Mouse (Mus musculus) midbrain, embryonic 16.5 days (tissue): Measurements from ENCODE around the gene Iffo1. TPM values are rescaled to one million over a fixed set of nuclear protein-coding genes. Genes with fewer than 3 reads are reported as not detected.
A peak's percentile ranks its signal among the peaks of the same experiment; 100 is the strongest.

Experiments used
- ATAC-seq: fragments of 200-750 bp; cut with Nextera tagmentation; 2 replicates; pipeline ENCODE4 v1.8.0; 2017; ENCODE audit warnings: moderate TSS enrichment
- H3K27ac ChIP-seq: fragments of 300-500 bp; sonication (generic); 2 replicates; pipeline ENCODE4 v1.5.1; 2014; ENCODE audit warnings: mild to moderate bottlenecking, low read length, mixed read lengths
- H3K27me3 ChIP-seq: fragments of 300-500 bp; sonication (generic); 2 replicates; pipeline ENCODE4 v1.6.1; 2014; ENCODE audit warnings: low read depth, low read length, mixed read lengths; ENCODE audit not compliant: control insufficient read depth, insufficient read depth
- H3K36me3 ChIP-seq: fragments of 300-500 bp; sonication (generic); 2 replicates; pipeline ENCODE4 v1.6.1; 2014; ENCODE audit warnings: mild to moderate bottlenecking, low read length, moderate library complexity, mixed read lengths; ENCODE audit not compliant: control insufficient read depth, insufficient read depth
- H3K4me1 ChIP-seq: fragments of 300-500 bp; sonication (generic); 2 replicates; pipeline ENCODE4 v1.6.1; 2014; ENCODE audit warnings: mild to moderate bottlenecking, low read length, mixed read lengths; ENCODE audit not compliant: control insufficient read depth, insufficient read depth
- H3K4me2 ChIP-seq: fragments of 300-500 bp; sonication (generic); 2 replicates; pipeline ENCODE4 v1.6.1; 2014; ENCODE audit warnings: mild to moderate bottlenecking, low read length, mixed read lengths
- H3K4me3 ChIP-seq: fragments of 300-500 bp; sonication (generic); 2 replicates; pipeline ENCODE4 v1.5.1; 2014; ENCODE audit warnings: low read depth, mild to moderate bottlenecking, low read length, moderate library complexity, mixed read lengths
- H3K9ac ChIP-seq: fragments of 300-500 bp; sonication (generic); 2 replicates; pipeline ENCODE4 v1.6.1; 2014; ENCODE audit warnings: low read depth, low read length, mixed read lengths
- H3K9me3 ChIP-seq: fragments of 300-500 bp; sonication (generic); replicated peaks from 2 replicates; pipeline ENCODE4 v1.6.1; 2014; ENCODE audit warnings: mild to moderate bottlenecking, low read length, mixed read lengths; ENCODE audit not compliant: control insufficient read depth, poor library complexity, severe bottlenecking
- WGBS: fragments of 180-500 bp; shearing (Covaris S2); extraction: QIAGEN DNeasy Blood & Tissue Kit; methylation state at CpG from one replicate; pipeline ENCODE4 v1.1.7; 2014; 5-methylcytosine and 5-hydroxymethylcytosine counted together
- microRNA-seq: library from miRNA; unstranded; fragments of <30 nt; microRNA quantifications from one replicate; pipeline ENCODE4, GENCODE M21; 2017
- polyA plus RNA-seq: library from polyadenylated mRNA; unstranded; fragments of >200 nt; fragmentation: Nextera tagmentation; extraction: Ambion mirVana; gene quantifications from 2 replicates; pipeline ENCODE4 v1.2.1, GENCODE M21; 2015

Iffo1 gene
- polyA plus RNA-seq, 1 experiment from 2014 or later, result 21.1 TPM

- peak overlapping the region; percentile 82 for H3K9ac ChIP-seq
- H3K4me1 ChIP-seq, result peaks cover 14% of the 10 kb centered on the region
- no peaks in the 10 kb centered on the region for H3K9me3 ChIP-seq
- no peaks in the 10 kb centered on the region for H3K27me3 ChIP-seq
- peak overlapping the region; percentile 100 for H3K27ac ChIP-seq
- H3K4me3 ChIP-seq, result peak overlapping the region; percentile 77
- H3K4me2 ChIP-seq, result peak overlapping the region; percentile 93
- peak; percentile 96 for ATAC-seq
- under 1% methylated on average over 34 of the region's 34 CpGs for WGBS
- peaks cover 6% of the 10 kb centered on the region; the same call in 1 of the 2 replicates for H3K36me3 ChIP-seq
Measured at GRCm38 (mm10) chr6:125192016-125192714, 47.1 kb downstream of the Iffo1 start.

- ATAC-seq, result no peak
- H3K9me3 ChIP-seq, result no peaks in the 10 kb centered on the region
- H3K4me1 ChIP-seq, result peaks cover 14% of the 10 kb centered on the region
- H3K4me2 ChIP-seq, result peak overlapping the region; percentile 93
- WGBS, result 44% methylated on average over 5 of the region's 5 CpGs
- H3K27ac ChIP-seq, result peak overlapping the region; percentile 100
- H3K36me3 ChIP-seq, result peaks cover 6% of the 10 kb centered on the region; the same call in 1 of the 2 replicates
- peak overlapping the region; percentile 77 for H3K4me3 ChIP-seq
- H3K27me3 ChIP-seq, result no peaks in the 10 kb centered on the region
- H3K9ac ChIP-seq, result peak overlapping the region; percentile 82
Measured at GRCm38 (mm10) chr6:125192841-125193240, 47.8 kb downstream of the Iffo1 start.

DNA sequence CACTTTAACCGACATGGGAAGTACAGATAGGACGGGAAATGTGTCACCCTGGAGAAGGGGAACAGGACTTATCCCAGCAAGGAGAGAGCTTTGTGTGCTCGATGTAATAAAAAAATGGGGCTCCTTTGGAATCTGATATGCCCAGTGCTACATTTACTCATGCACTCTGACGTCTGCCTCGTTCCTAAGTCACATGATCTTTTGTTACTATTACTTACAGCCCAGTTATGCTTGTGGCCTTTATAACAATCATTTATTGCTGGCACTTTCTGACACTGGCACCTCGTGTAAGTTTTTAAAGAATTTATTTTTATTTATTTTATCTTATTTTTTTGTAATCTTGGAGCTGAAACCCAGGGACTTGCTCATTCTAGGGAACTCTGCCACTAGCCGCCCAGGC, 48.3 kb downstream of the Iffo1 start:
- peaks cover 8% of the 10 kb centered on the region; the same call in 1 of the 2 replicates for H3K36me3 ChIP-seq
- H3K27ac ChIP-seq, result no peak overlapping the region
- no peaks in the 10 kb centered on the region for H3K27me3 ChIP-seq
- ATAC-seq, result no peak
- no peak overlapping the region for H3K9ac ChIP-seq
- 82% methylated on average over 7 of the region's 7 CpGs for WGBS
- H3K4me1 ChIP-seq, result peaks cover 14% of the 10 kb centered on the region
- no peaks in the 10 kb centered on the region for H3K9me3 ChIP-seq
- no peak overlapping the region for H3K4me2 ChIP-seq
- no peak overlapping the region for H3K4me3 ChIP-seq

- H3K27me3 ChIP-seq, result no peaks in the 10 kb centered on the region
- no peaks in the 10 kb centered on the region for H3K9me3 ChIP-seq
- H3K36me3 ChIP-seq, result peaks cover 4% of the 10 kb centered on the region; the same call in 1 of the 2 replicates
- no peak overlapping the region for H3K4me3 ChIP-seq
- no peak overlapping the region for H3K4me2 ChIP-seq
- H3K4me1 ChIP-seq, result peaks cover 11% of the 10 kb centered on the region
- no peak overlapping the region for H3K27ac ChIP-seq
- ATAC-seq, result no peak
- 17% methylated on average over 1 of the region's 1 CpGs for WGBS
- no peak overlapping the region for H3K9ac ChIP-seq
Measured at GRCm38 (mm10) chr6:125195541-125196075, 50.6 kb downstream of the Iffo1 start.

DNA sequence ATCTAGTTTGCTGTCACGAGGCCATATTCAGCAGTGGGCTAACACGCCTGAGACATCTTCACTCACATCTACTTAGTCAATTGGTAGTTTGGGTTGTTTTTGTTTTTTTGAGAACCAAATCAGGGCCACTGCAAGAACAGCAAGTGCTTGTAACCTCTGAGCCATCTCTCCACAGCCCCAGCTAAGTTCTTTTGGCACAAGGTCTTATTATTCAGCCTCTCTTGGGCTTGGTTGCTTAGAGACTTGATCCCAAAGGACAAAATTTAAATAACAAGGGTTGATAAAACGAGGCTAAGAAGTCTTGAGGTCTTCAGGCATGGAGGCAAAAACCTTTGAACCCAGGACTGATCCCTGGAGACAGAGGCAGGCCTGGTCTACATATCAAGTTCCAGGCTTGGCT, 51.3 kb downstream of the Iffo1 start:
- no peaks in the 10 kb centered on the region for H3K27me3 ChIP-seq
- ATAC-seq, result no peak
- no peak overlapping the region for H3K4me2 ChIP-seq
- peaks cover 4% of the 10 kb centered on the region; the same call in 1 of the 2 replicates for H3K36me3 ChIP-seq
- WGBS, result 25% methylated on average over 3 of the region's 3 CpGs
- no peak overlapping the region for H3K9ac ChIP-seq
- H3K4me1 ChIP-seq, result peaks cover 9% of the 10 kb centered on the region
- no peak overlapping the region for H3K4me3 ChIP-seq
- H3K9me3 ChIP-seq, result no peaks in the 10 kb centered on the region
- H3K27ac ChIP-seq, result no peak overlapping the region

- H3K27me3 ChIP-seq, result no peaks in the 10 kb centered on the region
- H3K9ac ChIP-seq, result no peak overlapping the region
- no peaks in the 10 kb centered on the region for H3K9me3 ChIP-seq
- WGBS, result 82% methylated on average over 5 of the region's 5 CpGs
- H3K27ac ChIP-seq, result no peak overlapping the region
- H3K4me1 ChIP-seq, result peaks cover 9% of the 10 kb centered on the region
- peaks cover 4% of the 10 kb centered on the region; the same call in 1 of the 2 replicates for H3K36me3 ChIP-seq
- ATAC-seq, result no peak
- no peak overlapping the region for H3K4me3 ChIP-seq
- H3K4me2 ChIP-seq, result no peak overlapping the region
Measured at GRCm38 (mm10) chr6:125197166-125197565, 52.1 kb downstream of the Iffo1 start.

- Histone ChIP-seq H3K4me2 (no peak overlapping the region), H3K4me1 (no peaks in the 10 kb centered on the region), H3K4me3 (no peak overlapping the region), H3K36me3 (no peaks in the 10 kb centered on the region), H3K27me3 (peaks cover 5% of the 10 kb centered on the region; the same call in 1 of the 2 replicates), H3K9ac (no peak overlapping the region), H3K27ac (no peak overlapping the region), H3K9me3 (no peaks in the 10 kb centered on the region)
- WGBS, result 93% methylated on average over 1 of the region's 1 CpGs
- no peak for ATAC-seq
Measured at GRCm38 (mm10) chr6:125210436-125210835, 65.4 kb downstream of the Iffo1 start.

Small RNA genes within 50 kb of the gene (microRNA-seq; reads per million reads assigned to microRNA genes)
- gene Mir3098 (0.69 reads per million), gene Mir7045 (not detected)

Other genes with a start within 250 kb of the Iffo1 start
- 2.5 and 3.9 TPM in 2 replicates for gene Lag3, start 233.5 kb upstream of the Iffo1 start, polyA plus RNA-seq
- gene Ptms, start 225.1 kb upstream of the Iffo1 start, polyA plus RNA-seq, result 700 and 743 TPM in 2 replicates
- gene Mlf2, start 213.9 kb upstream of the Iffo1 start, polyA plus RNA-seq, result 543 and 556 TPM in 2 replicates
- 87.6 and 94.0 TPM in 2 replicates for gene Cops7a, start 179.7 kb upstream of the Iffo1 start, polyA plus RNA-seq
- 69.1 and 87.1 TPM in 2 replicates for gene Pianp, start 148.5 kb upstream of the Iffo1 start, polyA plus RNA-seq
- 11.2 and 14.2 TPM in 2 replicates for gene Zfp384, start 136.1 kb upstream of the Iffo1 start, polyA plus RNA-seq
- gene Ing4, start 105.5 kb upstream of the Iffo1 start, polyA plus RNA-seq, result 141 and 155 TPM in 2 replicates
- gene Acrbp, start 95.6 kb upstream of the Iffo1 start, polyA plus RNA-seq, result 18.0 and 18.3 TPM in 2 replicates
- 0.45 and 0.60 TPM in 2 replicates for gene Lpar5, start 77.3 kb upstream of the Iffo1 start, polyA plus RNA-seq
- 59.7 and 74.3 TPM in 2 replicates for gene Chd4, start 49.3 kb upstream of the Iffo1 start, polyA plus RNA-seq
- gene Nop2, start 13.3 kb upstream of the Iffo1 start, polyA plus RNA-seq, result 49.2 and 49.3 TPM in 2 replicates
- gene Gapdh, start 21.2 kb downstream of the Iffo1 start, polyA plus RNA-seq, result 1,326 and 1,443 TPM in 2 replicates
- 39.4 and 41.2 TPM in 2 replicates for gene Ncapd2, start 46.5 kb downstream of the Iffo1 start, polyA plus RNA-seq
- 132 TPM in 2 replicates for gene Mrpl51, start 46.6 kb downstream of the Iffo1 start, polyA plus RNA-seq
- 14.2 and 21.2 TPM in 2 replicates for gene Vamp1, start 70.3 kb downstream of the Iffo1 start, polyA plus RNA-seq
- gene Tapbpl, start 86.6 kb downstream of the Iffo1 start, polyA plus RNA-seq, result 7.4 and 8.3 TPM in 2 replicates
- gene Cd27, start 91.8 kb downstream of the Iffo1 start, polyA plus RNA-seq, result 1.1 and 2.0 TPM in 2 replicates
- not detected in 2 replicates for gene Tuba3a, start 140.8 kb downstream of the Iffo1 start, polyA plus RNA-seq
- 12.8 and 16.0 TPM in 2 replicates for gene Ltbr, start 168.6 kb downstream of the Iffo1 start, polyA plus RNA-seq
- gene Scnn1a, start 175.4 kb downstream of the Iffo1 start, polyA plus RNA-seq, result 0.67 and 1.1 TPM in 2 replicates
- gene Tnfrsf1a, start 204.1 kb downstream of the Iffo1 start, polyA plus RNA-seq, result 11.0 and 11.2 TPM in 2 replicates
- gene Plekhg6, start 235.6 kb downstream of the Iffo1 start, polyA plus RNA-seq, result 0.20 and 0.44 TPM in 2 replicates